Mouse (Mus musculus) megakaryocyte, embryonic 14.5 days (primary cell): ENCODE measurements at regions not wholly inside any gene's neighbourhood (a gene's known extent, or its start where the extent isn't known, plus 50 kb on each side); places are given as distances from the start of the nearest gene placed in this dataset.

Experiments used
- FLI1 ChIP-seq: IDR thresholded peaks from 2 replicates; pipeline ENCODE4 v1.6.1; 2012; ENCODE audit warnings: low read length, inconsistent platforms, mixed read lengths
- GATA1 ChIP-seq: IDR thresholded peaks from 3 replicates; pipeline ENCODE4 v1.6.1; 2012; ENCODE audit warnings: mixed read lengths, low read length, inconsistent platforms, borderline replicate concordance

DNA sequence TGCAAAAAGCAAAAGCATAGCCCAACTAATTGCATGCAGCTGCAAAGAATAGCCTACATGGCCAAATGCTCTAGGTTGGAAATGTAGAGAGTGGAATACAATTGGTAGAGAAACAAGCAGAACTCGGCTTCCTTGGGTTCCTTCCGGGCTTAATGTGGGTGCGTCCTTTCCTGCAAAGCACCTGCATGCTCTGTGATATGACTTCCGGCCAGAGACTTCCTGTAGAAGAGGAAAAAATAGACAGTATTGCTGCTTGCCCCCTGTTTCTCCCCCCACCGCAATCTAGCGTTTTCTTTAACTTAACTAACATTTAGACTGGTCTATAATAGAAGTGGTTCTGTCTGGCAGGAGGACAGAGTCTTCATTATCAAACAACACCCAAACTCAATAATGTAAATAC, 100.8 kb downstream of the Tmsb4x start:
- no peak for TF ChIP-seq GATA1
- no peak for TF ChIP-seq FLI1
